Mouse (Mus musculus) left cerebral cortex, adult 9 months (tissue): ENCODE results near the gene Zfp541.

ENCODE experiments used
- DNase-seq, 2 experiments: peaks; one replicate each; pipeline ENCODE4 v3.0.0; 2022; ENCODE audit warnings: low spot score in 2 of 2

Zfp541 gene

DNA sequence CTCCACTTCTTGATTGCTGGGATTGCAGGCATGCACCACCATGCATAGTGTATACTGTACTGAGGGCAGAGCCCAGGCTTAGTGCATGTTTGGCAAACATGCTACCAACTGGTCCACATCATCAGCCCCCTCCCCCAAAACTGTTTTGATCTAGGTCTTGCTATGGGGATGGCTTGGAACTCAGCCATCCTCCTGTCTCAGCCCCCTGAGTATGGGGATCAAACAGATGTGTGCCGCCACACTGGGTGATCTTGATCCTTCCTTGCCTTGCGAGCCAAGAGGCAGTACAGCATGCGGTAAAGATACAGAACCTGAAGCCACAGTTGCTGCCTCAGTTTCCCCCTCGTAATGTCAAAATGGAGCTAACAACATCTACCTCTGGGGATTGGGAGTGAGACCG, 67.3 kb downstream of the Zfp541 start:
- no peak for DNase-seq

DNA sequence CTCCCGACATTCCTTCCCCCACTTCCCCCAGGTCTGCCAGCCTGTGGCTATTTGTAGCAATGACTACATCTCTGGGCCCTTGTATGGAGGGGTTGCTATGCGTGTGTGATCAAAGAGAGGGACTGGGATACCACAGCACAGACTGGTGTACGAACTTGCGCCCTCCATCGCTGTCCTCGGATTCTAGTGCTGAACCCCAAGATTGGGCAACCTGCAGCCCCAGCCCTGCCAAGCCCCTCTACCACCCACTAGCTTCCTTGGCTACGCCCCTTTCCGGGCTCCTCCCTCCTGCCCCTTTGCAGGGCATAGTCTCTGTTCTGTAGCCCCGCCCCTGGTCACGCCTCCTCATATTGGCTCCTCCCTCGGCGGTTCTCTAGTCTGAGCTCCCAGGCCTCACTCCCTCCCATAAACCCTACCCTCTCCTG, 67.8 kb downstream of the Zfp541 start, which contains the start of gene Slc8a2:
Gene Slc8a2 (plus strand): TSS at position 406 of the 425 bp plus-strand sequence.
- peak; percentile 81 to 92 for DNase-seq

- DNase-seq = peak in 1 of 2 experiments; percentile 68
Measured at GRCm38 (mm10) chr7:16129846-16130691, 68.5 kb downstream of the Zfp541 start.

DNA sequence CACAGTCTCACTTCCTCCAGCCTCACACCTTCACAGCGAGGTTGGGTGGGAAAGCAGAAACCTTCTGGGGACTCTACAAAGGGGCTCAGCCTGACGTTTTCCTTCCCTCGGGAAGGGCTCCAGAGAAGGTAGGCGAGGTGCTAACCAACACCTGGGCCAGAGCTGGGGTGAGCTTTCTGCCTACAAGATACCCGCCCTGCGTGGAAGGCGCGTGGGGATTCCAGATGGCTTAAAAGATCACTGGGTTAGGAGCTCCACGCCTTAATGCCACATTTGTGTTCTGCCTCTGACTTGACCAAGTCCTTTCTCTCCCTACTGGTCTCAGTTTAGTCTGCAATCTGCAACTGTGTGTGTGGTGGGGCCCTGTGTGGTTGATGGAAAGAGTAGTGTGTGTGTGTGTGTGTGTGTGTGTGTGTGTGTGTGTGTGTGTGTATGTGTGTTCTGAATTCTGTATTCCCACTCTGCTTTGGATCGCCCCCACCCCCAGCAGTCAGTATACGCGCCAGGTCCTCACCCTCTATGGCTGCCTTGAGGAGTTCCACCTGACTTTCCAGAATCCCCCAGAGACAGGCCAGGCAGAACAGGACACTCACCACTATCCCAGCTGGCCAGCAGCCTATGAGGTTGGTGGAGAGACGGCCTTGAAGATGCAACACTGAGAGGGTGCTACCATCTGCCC, 69.5 kb downstream of the Zfp541 start:
- no peak for DNase-seq

GRCm38 (mm10) chr7:16132161-16132581, 70.6 kb downstream of the Zfp541 start:
- no peak for DNase-seq

DNA sequence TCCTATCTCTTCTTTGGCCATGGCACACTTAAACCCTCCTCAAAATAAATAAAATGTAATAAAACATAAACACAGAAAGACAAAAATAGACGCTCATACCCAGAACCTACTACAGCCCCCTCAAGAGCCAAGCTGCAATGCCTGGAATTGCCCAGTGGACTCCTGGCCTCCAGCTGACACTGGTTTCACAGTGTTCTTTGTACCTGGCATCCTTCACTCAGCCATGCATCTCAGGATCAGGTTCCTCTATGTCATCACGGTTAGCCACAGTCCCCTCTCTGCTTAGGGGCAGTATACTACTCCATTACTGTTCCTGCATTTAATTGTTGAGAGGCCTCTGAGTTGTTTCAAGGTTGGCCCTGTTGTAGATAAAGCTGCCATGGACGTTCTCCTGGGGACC, 71.3 kb downstream of the Zfp541 start:
- DNase-seq = no peak

DNA sequence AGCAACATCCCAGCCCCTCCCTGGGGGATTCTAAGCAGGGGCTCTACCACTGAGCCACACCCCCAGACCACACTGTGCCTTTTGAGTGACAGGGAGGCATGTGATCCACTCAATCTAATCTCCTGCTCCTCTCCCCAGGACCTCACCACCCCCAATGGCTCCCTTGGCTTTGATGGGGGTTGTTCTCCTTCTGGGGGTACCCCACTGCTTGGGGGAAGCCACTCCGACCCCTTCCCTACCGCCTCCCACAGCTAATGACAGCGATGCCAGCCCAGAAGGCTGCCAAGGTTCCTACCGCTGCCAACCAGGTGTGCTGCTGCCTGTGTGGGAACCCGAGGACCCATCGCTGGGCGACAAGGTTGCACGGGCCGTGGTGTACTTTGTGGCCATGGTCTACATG, 72.1 kb downstream of the Zfp541 start:
- DNase-seq = no peak

GRCm38 (mm10) chr7:16134951-16135392, 73.4 kb downstream of the Zfp541 start:
- DNase-seq = no peak
